Mouse (Mus musculus): ENCODE measurements at regions not wholly inside any gene's neighbourhood (a gene's known extent, or its start where the extent isn't known, plus 50 kb on each side); places are given as distances from the start of the nearest gene placed in this dataset.
"Not testable (repeated sequence)": the region's sequence is repeated elsewhere in the genome, so short reads cannot be mapped to it uniquely, and the experiment has no call there.

- intact Hi-C loops (cut with DNase I) = not testable (repeated sequence)
- DNase-seq (ENCODE audit: low spot score in 2 of 2) = peak; percentile 58 to 62
These were observed 304.7 kb downstream of the BC048507 start for GRCm38 (mm10) chr13:68167826-68168225.

GRCm38 (mm10) chr13:68173456-68173855, 310.3 kb downstream of the BC048507 start:
- intact Hi-C loops (cut with DNase I); DNase-seq (ENCODE audit: low spot score in 2 of 2): not testable (repeated sequence)

Measured in left cerebral cortex, postnatal 14 days (tissue).